Mouse (Mus musculus): Measurements from ENCODE around the gene Ephb3. TPM values are rescaled to one million over a fixed set of nuclear protein-coding genes. Genes with fewer than 3 reads are reported as not detected.

Gene Ephb3
- polyA plus RNA-seq, 1 experiment from 2014 or later: 12.2 TPM

GRCm38 (mm10) chr16:21192509-21193354 lies 11.8 kb upstream of the Ephb3 start:
- H3K27me3 ChIP-seq: no peaks in the 10 kb centered on the region
- no peaks in the 10 kb centered on the region for H3K36me3 ChIP-seq
- WGBS: 42% methylated on average over 7 of the region's 7 CpGs
- peak; percentile 81 for ATAC-seq (ENCODE audit: low FRiP score, low read depth)
- H3K4me3 ChIP-seq: no peak overlapping the region
- H3K9me3 ChIP-seq: no peaks in the 10 kb centered on the region
- H3K4me2 ChIP-seq: no peak overlapping the region
- H3K27ac ChIP-seq (replicated peaks): no peak overlapping the region
- peaks cover under 1% of the 10 kb centered on the region; the same call in 1 of the 2 replicates for H3K4me1 ChIP-seq (replicated peaks)
- no peak overlapping the region for H3K9ac ChIP-seq

DNA sequence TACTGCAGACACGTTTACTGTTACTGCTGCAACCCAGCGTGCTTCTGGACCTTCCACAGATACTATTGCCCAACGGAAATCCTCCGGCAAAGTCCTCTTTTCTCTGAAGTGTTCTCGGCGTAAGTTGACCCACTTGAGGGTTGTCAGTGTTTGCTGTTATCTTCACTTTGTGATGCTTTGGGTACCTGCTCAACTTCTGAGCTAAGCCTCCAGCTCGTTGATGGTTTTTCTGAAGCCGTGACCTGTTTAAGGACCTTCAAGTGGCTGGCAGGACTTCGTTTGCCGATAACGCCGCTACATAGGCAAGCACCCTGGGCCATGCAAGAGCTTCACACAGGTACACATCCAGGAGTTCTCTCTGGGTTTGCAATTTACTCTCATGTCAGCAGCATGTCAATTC lies 10.4 kb upstream of the Ephb3 start:
- 91% methylated on average over 12 of the region's 12 CpGs for WGBS
- no peaks in the 10 kb centered on the region for H3K36me3 ChIP-seq
- H3K4me1 ChIP-seq (replicated peaks): no peaks in the 10 kb centered on the region
- no peaks in the 10 kb centered on the region for H3K27me3 ChIP-seq
- no peak overlapping the region for H3K4me3 ChIP-seq
- no peak overlapping the region for H3K4me2 ChIP-seq
- H3K27ac ChIP-seq (replicated peaks): no peak overlapping the region
- H3K9ac ChIP-seq: no peak overlapping the region
- no peaks in the 10 kb centered on the region for H3K9me3 ChIP-seq
- no peak for ATAC-seq (ENCODE audit: low FRiP score, low read depth)

- WGBS: 54% methylated on average over 8 of the region's 8 CpGs
- ATAC-seq (ENCODE audit: low FRiP score, low read depth): no peak
- Histone ChIP-seq H3K36me3 (no peaks in the 10 kb centered on the region), H3K4me3 (no peak overlapping the region), H3K27ac (replicated peaks) (no peak overlapping the region), H3K9ac (no peak overlapping the region), H3K4me2 (no peak overlapping the region), H3K9me3 (no peaks in the 10 kb centered on the region), H3K27me3 (no peaks in the 10 kb centered on the region), H3K4me1 (replicated peaks) (no peaks in the 10 kb centered on the region)
These were observed 9.2 kb upstream of the Ephb3 start for GRCm38 (mm10) chr16:21195260-21195866.

GRCm38 (mm10) chr16:21196576-21196975 lies 8.0 kb upstream of the Ephb3 start:
- Histone ChIP-seq H3K27ac (replicated peaks) (no peak overlapping the region), H3K9me3 (no peaks in the 10 kb centered on the region), H3K9ac (no peak overlapping the region), H3K4me1 (replicated peaks) (no peaks in the 10 kb centered on the region), H3K36me3 (no peaks in the 10 kb centered on the region), H3K4me3 (no peak overlapping the region), H3K27me3 (no peaks in the 10 kb centered on the region), H3K4me2 (no peak overlapping the region)
- 94% methylated on average over 3 of the region's 3 CpGs for WGBS
- ATAC-seq (ENCODE audit: low FRiP score, low read depth): no peak

DNA sequence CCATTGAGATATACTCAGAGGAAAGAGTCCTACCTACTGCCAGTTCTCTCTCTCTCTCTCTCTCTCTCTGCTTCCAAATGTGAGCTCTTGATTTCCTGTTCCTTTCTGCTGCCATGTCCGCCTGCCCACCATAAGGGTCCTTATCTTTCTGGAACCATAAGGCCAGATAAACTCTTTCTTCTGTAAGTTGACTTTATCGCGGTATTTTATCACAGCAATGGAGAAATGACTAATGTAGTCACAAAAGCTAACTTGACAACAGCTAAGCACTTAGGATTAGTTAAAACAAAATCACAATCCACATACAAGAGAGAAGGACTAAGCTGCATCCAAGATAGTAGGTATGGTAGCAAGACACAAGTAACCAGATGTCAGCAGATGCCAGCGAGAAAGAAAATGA lies 7.0 kb upstream of the Ephb3 start:
- no peak for ATAC-seq (ENCODE audit: low FRiP score, low read depth)
- H3K9ac ChIP-seq: no peak overlapping the region
- H3K4me3 ChIP-seq: no peak overlapping the region
- no peaks in the 10 kb centered on the region for H3K36me3 ChIP-seq
- no peak overlapping the region for H3K27ac ChIP-seq (replicated peaks)
- H3K27me3 ChIP-seq: no peaks in the 10 kb centered on the region
- no peak overlapping the region for H3K4me2 ChIP-seq
- 90% methylated on average over 4 of the region's 4 CpGs for WGBS
- no peaks in the 10 kb centered on the region for H3K9me3 ChIP-seq
- H3K4me1 ChIP-seq (replicated peaks): no peaks in the 10 kb centered on the region

- no peaks in the 10 kb centered on the region for H3K27me3 ChIP-seq
- 84% methylated on average over 7 of the region's 7 CpGs for WGBS
- no peaks in the 10 kb centered on the region for H3K9me3 ChIP-seq
- H3K27ac ChIP-seq (replicated peaks): no peak overlapping the region
- no peak for ATAC-seq (ENCODE audit: low FRiP score, low read depth)
- no peaks in the 10 kb centered on the region for H3K4me1 ChIP-seq (replicated peaks)
- H3K4me3 ChIP-seq: no peak overlapping the region
- H3K9ac ChIP-seq: no peak overlapping the region
- H3K4me2 ChIP-seq: no peak overlapping the region
- no peaks in the 10 kb centered on the region for H3K36me3 ChIP-seq
These were observed 6.5 kb upstream of the Ephb3 start for GRCm38 (mm10) chr16:21198006-21198405.

DNA sequence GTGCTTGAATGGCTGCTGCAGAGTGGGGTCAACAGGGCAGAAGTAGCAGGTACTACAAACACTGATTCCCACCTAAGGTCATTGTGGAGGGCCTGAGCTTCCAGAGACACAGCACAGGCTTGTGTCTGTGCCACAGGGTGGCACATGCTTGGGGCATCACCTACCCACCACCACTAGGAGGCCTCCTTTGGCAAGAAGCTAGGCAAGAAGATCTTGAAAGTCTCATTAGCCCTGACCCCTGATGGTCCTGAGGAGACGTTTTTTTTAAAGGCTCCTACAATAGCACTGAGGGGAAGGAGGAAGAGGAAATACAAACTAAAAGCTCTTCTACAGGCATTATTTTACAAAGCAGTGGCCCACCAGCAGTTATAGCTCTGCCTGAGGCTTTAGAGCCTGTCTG lies 6.0 kb upstream of the Ephb3 start:
- H3K36me3 ChIP-seq: no peaks in the 10 kb centered on the region
- WGBS: 12% methylated on average over 1 of the region's 1 CpGs
- H3K4me1 ChIP-seq (replicated peaks): no peaks in the 10 kb centered on the region
- H3K27me3 ChIP-seq: no peaks in the 10 kb centered on the region
- no peak overlapping the region for H3K4me2 ChIP-seq
- no peaks in the 10 kb centered on the region for H3K9me3 ChIP-seq
- no peak overlapping the region for H3K9ac ChIP-seq
- no peak overlapping the region for H3K4me3 ChIP-seq
- no peak for ATAC-seq (ENCODE audit: low FRiP score, low read depth)
- no peak overlapping the region for H3K27ac ChIP-seq (replicated peaks)

GRCm38 (mm10) chr16:21199426-21199825 lies 5.1 kb upstream of the Ephb3 start:
- peaks cover 5% of the 10 kb centered on the region for H3K4me1 ChIP-seq (replicated peaks)
- no peak overlapping the region for H3K27ac ChIP-seq (replicated peaks)
- H3K4me3 ChIP-seq: no peak overlapping the region
- no peak overlapping the region for H3K4me2 ChIP-seq
- ATAC-seq (ENCODE audit: low FRiP score, low read depth): no peak
- no peaks in the 10 kb centered on the region for H3K9me3 ChIP-seq
- no peaks in the 10 kb centered on the region for H3K27me3 ChIP-seq
- WGBS: 62% methylated on average over 8 of the region's 8 CpGs
- no peaks in the 10 kb centered on the region for H3K36me3 ChIP-seq
- no peak overlapping the region for H3K9ac ChIP-seq

- H3K27me3 ChIP-seq: no peaks in the 10 kb centered on the region
- ATAC-seq (ENCODE audit: low FRiP score, low read depth): no peak
- H3K4me3 ChIP-seq: no peak overlapping the region
- H3K9me3 ChIP-seq: no peaks in the 10 kb centered on the region
- H3K36me3 ChIP-seq: no peaks in the 10 kb centered on the region
- no peak overlapping the region for H3K4me2 ChIP-seq
- peaks cover 28% of the 10 kb centered on the region for H3K4me1 ChIP-seq (replicated peaks)
- H3K9ac ChIP-seq: no peak overlapping the region
- WGBS: 80% methylated on average over 4 of the region's 4 CpGs
- H3K27ac ChIP-seq (replicated peaks): no peak overlapping the region
These were observed 1.8 kb upstream of the Ephb3 start for GRCm38 (mm10) chr16:21202731-21203130.

GRCm38 (mm10) chr16:21205093-21205886 lies 735 bp downstream of the Ephb3 start:
- Histone ChIP-seq H3K9me3 (no peaks in the 10 kb centered on the region), H3K4me1 (replicated peaks) (peaks cover 41% of the 10 kb centered on the region)
- ATAC-seq (ENCODE audit: low FRiP score, low read depth): no peak

DNA sequence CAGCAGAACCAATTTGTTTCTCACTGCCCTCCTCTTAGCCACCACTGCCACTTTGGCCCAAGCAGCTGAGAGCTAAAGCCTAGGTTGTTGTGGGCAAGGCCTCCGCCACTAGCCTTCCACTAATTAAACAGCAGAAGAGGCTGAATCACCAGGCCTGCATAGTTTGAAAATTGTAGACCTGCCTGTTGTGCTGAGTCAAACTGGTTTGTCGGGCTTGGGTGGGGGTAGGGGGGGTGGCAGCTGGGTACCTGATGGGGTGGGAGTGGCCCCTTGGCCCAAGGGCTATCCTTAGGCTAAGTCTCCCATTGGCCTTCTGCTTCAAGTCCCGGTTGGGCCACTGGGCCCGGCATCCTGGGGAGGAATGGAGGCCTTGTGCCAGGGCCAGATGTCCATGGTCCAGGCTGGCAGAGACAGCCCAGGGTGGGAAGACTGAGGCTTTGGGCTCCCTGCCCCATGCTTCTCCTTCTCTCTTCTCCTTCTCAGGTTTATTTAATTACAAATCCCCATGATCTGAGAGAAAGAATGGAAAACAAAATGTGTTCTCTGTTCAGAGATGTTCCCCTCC lies 3.5 kb downstream of the Ephb3 start:
- peak overlapping the region; percentile 64 for H3K4me2 ChIP-seq
- ATAC-seq (ENCODE audit: low FRiP score, low read depth): no peak
- 62% methylated on average over 4 of the region's 4 CpGs for WGBS
- no peaks in the 10 kb centered on the region for H3K27me3 ChIP-seq
- H3K27ac ChIP-seq (replicated peaks): no peak overlapping the region
- peaks cover 63% of the 10 kb centered on the region for H3K4me1 ChIP-seq (replicated peaks)
- H3K4me3 ChIP-seq: 0 out of 2 replicates have a peak overlapping the region, but pooled peaks have one; percentile 71
- no peak overlapping the region for H3K9ac ChIP-seq
- no peaks in the 10 kb centered on the region for H3K36me3 ChIP-seq
- H3K9me3 ChIP-seq: no peaks in the 10 kb centered on the region

More at GRCm38 (mm10) chr16:21205093-21205886, 735 bp downstream of the Ephb3 start:
- Histone ChIP-seq H3K4me2 (peak overlapping the region; percentile 64), H3K27me3 (no peaks in the 10 kb centered on the region), H3K36me3 (no peaks in the 10 kb centered on the region), H3K9ac (peak overlapping the region; percentile 77), H3K4me3 (peak overlapping the region; percentile 71), H3K27ac (replicated peaks) (peak overlapping the region; percentile 70)
- under 1% methylated on average over 51 of the region's 60 CpGs for WGBS

- Histone ChIP-seq H3K4me3 (no peak overlapping the region), H3K27ac (replicated peaks) (no peak overlapping the region), H3K4me2 (no peak overlapping the region), H3K9me3 (no peaks in the 10 kb centered on the region), H3K9ac (no peak overlapping the region), H3K36me3 (no peaks in the 10 kb centered on the region), H3K4me1 (replicated peaks) (peaks cover 58% of the 10 kb centered on the region), H3K27me3 (no peaks in the 10 kb centered on the region)
- ATAC-seq (ENCODE audit: low FRiP score, low read depth): no peak
- 96% methylated on average over 3 of the region's 3 CpGs for WGBS
These were observed 4.7 kb downstream of the Ephb3 start for GRCm38 (mm10) chr16:21209290-21209689.

Measured in hindbrain, embryonic 15.5 days (tissue).